Mouse (Mus musculus): Measurements from ENCODE around the gene St3gal3. TPM values are rescaled to one million over a fixed set of nuclear protein-coding genes. Genes with fewer than 3 reads are reported as not detected.

St3gal3 gene
- polyA plus RNA-seq, 1 experiment, result 8.9 TPM

DNA sequence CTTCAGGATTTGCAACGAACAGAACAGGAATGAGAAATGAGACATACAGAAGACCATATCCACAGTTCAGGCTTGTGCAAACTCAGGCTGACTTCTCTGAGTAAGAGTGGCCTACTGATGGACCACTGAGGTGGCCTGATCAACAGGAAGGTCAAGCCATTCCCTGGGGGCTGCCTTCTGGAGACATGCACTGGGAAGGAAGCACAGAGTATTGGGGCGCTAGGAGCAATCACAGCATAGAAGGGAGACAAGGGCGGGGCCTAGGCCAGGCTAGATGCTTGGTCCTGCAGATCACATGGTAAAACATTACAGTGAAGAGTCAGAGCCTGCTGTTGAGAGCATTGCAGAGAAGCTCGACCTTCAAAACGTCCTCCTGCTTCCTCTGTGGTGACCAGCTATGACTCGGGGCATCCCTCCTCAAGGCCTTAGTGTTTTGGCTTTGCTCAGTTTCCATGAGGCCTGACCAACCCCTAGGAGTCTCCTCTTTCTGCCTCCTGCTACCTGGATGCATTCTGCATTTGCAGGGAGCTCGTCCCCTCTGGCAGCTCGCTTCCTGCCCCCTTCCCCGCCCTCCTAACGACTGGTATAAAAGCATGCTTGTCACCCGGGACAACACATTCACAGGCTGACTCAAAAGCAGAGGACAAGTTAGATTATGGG lies 74.8 kb downstream of the St3gal3 start:
- TF ChIP-seq POLR2A (IDR thresholded peaks at IDR 0.05; ENCODE audit: low read depth, low read length), result no peak
- TF ChIP-seq CTCF (IDR thresholded peaks at IDR 0.05; ENCODE audit: extremely low read depth, insufficient read depth, insufficient read length, insufficient replicate concordance), result no peak
- 66% methylated on average over 11 of the region's 11 CpGs for WGBS

DNA sequence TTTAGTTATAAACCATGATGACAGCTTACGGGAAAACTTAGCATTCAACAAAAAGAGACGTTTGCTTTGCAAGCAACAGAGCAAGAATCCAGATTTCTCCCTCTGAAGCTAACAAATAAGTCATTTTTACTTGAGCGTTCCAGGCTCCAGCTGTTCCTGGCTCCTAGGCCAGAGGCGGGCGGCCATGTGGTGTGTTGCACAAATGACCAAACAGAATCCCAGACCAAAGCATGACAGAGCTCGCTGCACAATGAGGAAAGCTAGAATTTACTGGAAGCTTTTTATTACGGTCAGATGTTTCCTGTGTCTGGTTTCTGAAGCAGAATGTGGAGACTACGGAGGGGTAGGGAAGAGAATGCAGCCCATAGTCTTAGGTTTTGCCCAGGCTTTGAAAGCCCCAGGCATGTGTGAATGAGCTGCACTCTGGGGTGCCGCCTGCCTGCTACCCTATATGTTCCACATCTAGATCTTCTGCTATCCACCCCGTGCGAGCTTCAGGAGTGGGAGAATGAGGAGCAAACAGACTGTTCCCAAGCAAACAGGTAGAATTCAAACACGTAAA lies 76.5 kb downstream of the St3gal3 start:
- 82% methylated on average over 12 of the region's 12 CpGs for WGBS
- 0 out of 2 replicates have a peak, but pooled peaks cover 1% of the 10 kb centered on the region for H3K36me3 ChIP-seq (ENCODE audit: control insufficient read depth, insufficient read depth, low read length)
- H3K4me3 ChIP-seq (ENCODE audit: extremely low read depth, insufficient read depth, insufficient read length), result no peak overlapping the region
- TF ChIP-seq CTCF (IDR thresholded peaks at IDR 0.05; ENCODE audit: extremely low read depth, insufficient read depth, insufficient read length, insufficient replicate concordance) (no peak), POLR2A (IDR thresholded peaks at IDR 0.05; ENCODE audit: low read depth, low read length) (no peak)
- DNase-seq (ENCODE audit: low read depth in 1 of 2, low spot score in 2 of 2), result no peak
- H3K27me3 ChIP-seq (ENCODE audit: control insufficient read depth, insufficient read depth, low read length), result no peaks in the 10 kb centered on the region
- H3K4me1 ChIP-seq (ENCODE audit: control insufficient read depth, insufficient read depth, insufficient read length), result no peaks in the 10 kb centered on the region
- no peak overlapping the region for H3K27ac ChIP-seq (ENCODE audit: insufficient read depth, low read length)

More for the DNA sequence above, 74.8 kb downstream of the St3gal3 start:
- H3K27me3 ChIP-seq (ENCODE audit: control insufficient read depth, insufficient read depth, low read length), result no peaks in the 10 kb centered on the region
- no peak for DNase-seq (ENCODE audit: low read depth in 1 of 2, low spot score in 2 of 2)
- no peak overlapping the region for H3K27ac ChIP-seq (ENCODE audit: insufficient read depth, low read length)
- no peaks in the 10 kb centered on the region for H3K36me3 ChIP-seq (ENCODE audit: control insufficient read depth, insufficient read depth, low read length)
- no peaks in the 10 kb centered on the region for H3K4me1 ChIP-seq (ENCODE audit: control insufficient read depth, insufficient read depth, insufficient read length)
- H3K4me3 ChIP-seq (ENCODE audit: extremely low read depth, insufficient read depth, insufficient read length), result no peak overlapping the region

DNA sequence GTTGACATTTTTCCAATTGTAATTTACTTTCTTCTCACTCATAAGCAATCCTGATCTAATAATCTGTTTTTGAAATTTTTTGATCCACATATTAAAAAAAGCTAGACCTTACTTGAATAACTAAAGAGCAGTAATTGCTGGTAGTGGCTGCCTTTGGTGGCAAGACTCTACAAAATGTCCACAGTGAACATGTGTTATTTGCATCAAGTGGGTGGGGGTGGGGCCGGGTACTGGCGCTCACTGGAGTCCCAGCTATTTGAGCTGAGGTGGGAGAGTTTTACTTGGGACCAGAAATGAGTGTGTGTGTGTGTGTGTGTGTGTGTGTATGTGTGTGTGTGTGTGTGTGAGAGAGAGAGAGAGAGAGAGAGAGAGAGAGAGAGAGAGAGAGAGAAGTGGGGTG lies 77.6 kb downstream of the St3gal3 start:
- WGBS, result 91% methylated on average over 2 of the region's 2 CpGs
- H3K27ac ChIP-seq (ENCODE audit: insufficient read depth, low read length), result no peak overlapping the region
- no peaks in the 10 kb centered on the region for H3K27me3 ChIP-seq (ENCODE audit: control insufficient read depth, insufficient read depth, low read length)
- no peak for DNase-seq (ENCODE audit: low read depth in 1 of 2, low spot score in 2 of 2)
- H3K4me1 ChIP-seq (ENCODE audit: control insufficient read depth, insufficient read depth, insufficient read length), result no peaks in the 10 kb centered on the region
- TF ChIP-seq CTCF (IDR thresholded peaks at IDR 0.05; ENCODE audit: extremely low read depth, insufficient read depth, insufficient read length, insufficient replicate concordance) (no peak), POLR2A (IDR thresholded peaks at IDR 0.05; ENCODE audit: low read depth, low read length) (no peak)
- H3K4me3 ChIP-seq (ENCODE audit: extremely low read depth, insufficient read depth, insufficient read length), result no peak overlapping the region
- H3K36me3 ChIP-seq (ENCODE audit: control insufficient read depth, insufficient read depth, low read length), result 0 out of 2 replicates have a peak, but pooled peaks cover 1% of the 10 kb centered on the region

DNA sequence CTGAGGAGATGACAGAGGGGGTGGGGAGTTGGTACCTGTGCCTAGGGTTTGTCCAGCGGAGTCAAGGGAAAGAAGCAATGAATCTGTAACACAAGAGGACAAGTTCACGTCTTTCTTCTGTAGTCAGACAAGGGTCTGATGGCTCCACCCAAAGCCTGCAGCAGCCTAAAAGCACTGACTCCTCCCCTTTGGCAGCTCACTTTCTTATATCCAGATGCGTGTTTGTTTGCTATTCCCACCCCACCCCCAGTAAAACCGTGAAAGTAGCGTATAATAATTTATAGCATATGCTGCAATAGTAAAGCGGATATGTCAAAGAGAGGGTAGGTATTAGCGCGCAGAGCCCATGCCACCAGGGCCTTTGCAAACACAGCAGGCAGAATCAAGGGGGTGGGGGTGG lies 80.1 kb downstream of the St3gal3 start:
- no peak for DNase-seq (ENCODE audit: low read depth in 1 of 2, low spot score in 2 of 2)
- Histone ChIP-seq H3K4me1 (ENCODE audit: control insufficient read depth, insufficient read depth, insufficient read length) (no peaks in the 10 kb centered on the region), H3K27me3 (ENCODE audit: control insufficient read depth, insufficient read depth, low read length) (no peaks in the 10 kb centered on the region), H3K27ac (ENCODE audit: insufficient read depth, low read length) (no peak overlapping the region), H3K36me3 (ENCODE audit: control insufficient read depth, insufficient read depth, low read length) (0 out of 2 replicates have a peak, but pooled peaks cover 1% of the 10 kb centered on the region), H3K4me3 (ENCODE audit: extremely low read depth, insufficient read depth, insufficient read length) (no peak overlapping the region)
- TF ChIP-seq POLR2A (IDR thresholded peaks at IDR 0.05; ENCODE audit: low read depth, low read length) (no peak), CTCF (IDR thresholded peaks at IDR 0.05; ENCODE audit: extremely low read depth, insufficient read depth, insufficient read length, insufficient replicate concordance) (no peak)
- WGBS, result 89% methylated on average over 8 of the region's 8 CpGs

DNA sequence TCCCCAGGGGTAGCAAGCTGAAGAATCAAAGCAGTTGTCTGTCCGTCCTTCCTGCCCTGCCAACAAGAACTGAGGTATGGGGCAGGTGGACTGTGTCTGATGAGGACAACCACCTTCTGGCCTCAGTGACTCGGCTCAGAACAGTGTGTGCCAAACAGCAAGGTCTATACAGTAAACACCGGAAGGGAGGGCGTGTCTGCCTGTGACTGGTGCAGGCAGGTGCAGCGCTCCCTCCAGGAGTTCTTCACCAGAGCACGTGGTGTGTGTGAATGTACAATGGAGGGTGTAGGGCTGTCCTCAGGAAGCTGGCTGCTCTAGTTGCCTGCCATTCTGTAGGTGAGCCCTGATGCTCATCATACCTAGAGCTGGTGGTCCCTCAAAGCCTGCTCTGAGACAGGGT lies 80.8 kb downstream of the St3gal3 start:
- Histone ChIP-seq H3K27me3 (ENCODE audit: control insufficient read depth, insufficient read depth, low read length) (no peaks in the 10 kb centered on the region), H3K4me3 (ENCODE audit: extremely low read depth, insufficient read depth, insufficient read length) (no peak overlapping the region), H3K36me3 (ENCODE audit: control insufficient read depth, insufficient read depth, low read length) (0 out of 2 replicates have a peak, but pooled peaks cover 1% of the 10 kb centered on the region), H3K27ac (ENCODE audit: insufficient read depth, low read length) (no peak overlapping the region), H3K4me1 (ENCODE audit: control insufficient read depth, insufficient read depth, insufficient read length) (no peaks in the 10 kb centered on the region)
- no peak for DNase-seq (ENCODE audit: low read depth in 1 of 2, low spot score in 2 of 2)
- no peak for TF ChIP-seq POLR2A (IDR thresholded peaks at IDR 0.05; ENCODE audit: low read depth, low read length)
- TF ChIP-seq CTCF (IDR thresholded peaks at IDR 0.05; ENCODE audit: extremely low read depth, insufficient read depth, insufficient read length, insufficient replicate concordance), result no peak
- WGBS, result 94% methylated on average over 6 of the region's 6 CpGs

DNA sequence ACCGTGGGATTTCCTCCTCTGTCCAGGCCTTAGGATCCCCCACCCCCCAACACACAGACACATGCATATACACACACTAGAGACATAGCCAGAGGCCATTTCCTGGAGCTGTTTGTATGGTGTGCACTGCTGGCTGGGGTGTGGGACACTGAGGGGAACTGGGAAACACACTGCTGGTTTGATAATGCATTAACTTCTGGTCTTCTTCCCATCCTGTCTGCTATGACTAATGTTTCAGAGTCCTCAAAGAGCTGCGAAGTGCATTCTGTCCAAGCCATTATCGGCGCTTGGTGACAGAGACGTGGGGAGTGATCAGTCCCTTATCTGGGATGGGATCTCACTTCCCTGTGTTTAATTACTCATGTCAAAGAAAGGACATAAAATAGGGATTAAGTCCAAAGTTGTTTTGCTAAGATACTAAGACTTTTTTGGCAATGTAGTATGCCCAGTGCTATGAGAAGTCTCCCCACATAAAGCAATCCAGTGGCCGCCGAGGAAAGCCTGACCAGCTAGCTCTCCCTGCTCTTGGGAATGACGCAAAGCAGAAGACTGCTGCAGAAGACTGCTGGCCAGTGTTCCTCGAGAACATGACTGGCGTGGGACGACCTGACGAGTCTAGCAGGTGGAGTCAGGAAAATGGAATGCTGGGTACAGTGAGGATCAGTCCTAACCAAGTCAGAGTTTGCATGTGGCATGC lies 85.0 kb downstream of the St3gal3 start:
- TF ChIP-seq POLR2A (IDR thresholded peaks at IDR 0.05; ENCODE audit: low read depth, low read length) (no peak), CTCF (IDR thresholded peaks at IDR 0.05; ENCODE audit: extremely low read depth, insufficient read depth, insufficient read length, insufficient replicate concordance) (no peak)
- H3K4me3 ChIP-seq (ENCODE audit: extremely low read depth, insufficient read depth, insufficient read length), result no peak overlapping the region
- no peaks in the 10 kb centered on the region for H3K4me1 ChIP-seq (ENCODE audit: control insufficient read depth, insufficient read depth, insufficient read length)
- no peak overlapping the region for H3K27ac ChIP-seq (ENCODE audit: insufficient read depth, low read length)
- no peak for DNase-seq (ENCODE audit: low read depth in 1 of 2, low spot score in 2 of 2)
- WGBS, result 78% methylated on average over 12 of the region's 12 CpGs
- H3K36me3 ChIP-seq (ENCODE audit: control insufficient read depth, insufficient read depth, low read length), result 0 out of 2 replicates have a peak, but pooled peaks cover 1% of the 10 kb centered on the region
- no peaks in the 10 kb centered on the region for H3K27me3 ChIP-seq (ENCODE audit: control insufficient read depth, insufficient read depth, low read length)
